Mouse (Mus musculus) megakaryocyte, embryonic 14.5 days (primary cell): Measurements from ENCODE around the gene Rab40c.

Source experiments
- FLI1 ChIP-seq: IDR thresholded peaks from 2 replicates; pipeline ENCODE4 v1.6.1; 2012; ENCODE audit warnings: low read length, inconsistent platforms, mixed read lengths
- GATA1 ChIP-seq: IDR thresholded peaks from 3 replicates; pipeline ENCODE4 v1.6.1; 2012; ENCODE audit warnings: mixed read lengths, low read length, inconsistent platforms, borderline replicate concordance

DNA sequence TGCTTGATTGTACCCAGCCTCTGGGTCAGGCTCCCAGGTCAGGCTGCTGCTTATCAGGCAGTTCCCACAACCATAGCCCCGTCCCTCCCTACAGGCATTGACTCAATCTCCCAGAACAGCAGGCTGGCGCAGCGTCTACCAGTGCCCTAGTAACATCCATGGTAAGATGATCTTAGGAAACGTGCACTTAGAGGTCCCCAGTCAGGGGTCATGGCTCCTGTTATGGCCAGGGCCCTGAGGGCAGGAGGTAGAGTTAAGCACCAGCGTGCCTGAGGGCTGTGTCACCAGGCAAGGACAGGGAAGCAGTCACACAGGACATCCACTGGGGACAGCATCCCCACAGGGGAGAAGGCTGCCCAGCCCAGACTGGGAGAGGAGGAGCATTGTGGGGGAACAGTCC, 37.2 kb downstream of the Rab40c start:
- TF ChIP-seq GATA1 (no peak), FLI1 (no peak)
